Mouse (Mus musculus) cerebellum, adult (tissue): ENCODE data around the gene Copz2.

Experiments
- ATAC-seq: cut with Nextera tagmentation; 2 replicates; pipeline ENCODE4 v1.9.2; 2017; ENCODE audit warnings: mild to moderate bottlenecking, moderate library complexity, mixed read lengths; ENCODE audit not compliant: insufficient number of reproducible peaks, low FRiP score, low TSS enrichment

The Copz2 gene

GRCm38 (mm10) chr11:96899449-96900306 is 50.0 kb downstream of the Copz2 start:
- ATAC-seq = no peak

- no peak for ATAC-seq
Observed at GRCm38 (mm10) chr11:96901332-96901731, 51.7 kb downstream of the Copz2 start.

GRCm38 (mm10) chr11:96902639-96903635 is 53.3 kb downstream of the Copz2 start:
- no peak for ATAC-seq

GRCm38 (mm10) chr11:96906431-96907161 is 56.9 kb downstream of the Copz2 start:
- ATAC-seq = no peak

- no peak for ATAC-seq
Observed at GRCm38 (mm10) chr11:96908594-96908993, 58.9 kb downstream of the Copz2 start.

- peak; percentile 50; the same call in 1 of the 2 replicates for ATAC-seq
Observed at GRCm38 (mm10) chr11:96910003-96910402, 60.3 kb downstream of the Copz2 start.
